Mouse (Mus musculus) cerebellum, postnatal 4 days (tissue): ENCODE measurements at regions not wholly inside any gene's neighbourhood (a gene's known extent, or its start where the extent isn't known, plus 50 kb on each side); places are given as distances from the start of the nearest gene placed in this dataset.
"Not testable (repeated sequence)": the region's sequence is repeated elsewhere in the genome, so short reads cannot be mapped to it uniquely, and the experiment has no call there.

Experiments used
- DNase-seq, 2 experiments: peaks; one replicate each; pipeline ENCODE4 v3.0.0; 2022; ENCODE audit warnings: low spot score in 2 of 2, mixed read lengths in 1 of 2

DNA sequence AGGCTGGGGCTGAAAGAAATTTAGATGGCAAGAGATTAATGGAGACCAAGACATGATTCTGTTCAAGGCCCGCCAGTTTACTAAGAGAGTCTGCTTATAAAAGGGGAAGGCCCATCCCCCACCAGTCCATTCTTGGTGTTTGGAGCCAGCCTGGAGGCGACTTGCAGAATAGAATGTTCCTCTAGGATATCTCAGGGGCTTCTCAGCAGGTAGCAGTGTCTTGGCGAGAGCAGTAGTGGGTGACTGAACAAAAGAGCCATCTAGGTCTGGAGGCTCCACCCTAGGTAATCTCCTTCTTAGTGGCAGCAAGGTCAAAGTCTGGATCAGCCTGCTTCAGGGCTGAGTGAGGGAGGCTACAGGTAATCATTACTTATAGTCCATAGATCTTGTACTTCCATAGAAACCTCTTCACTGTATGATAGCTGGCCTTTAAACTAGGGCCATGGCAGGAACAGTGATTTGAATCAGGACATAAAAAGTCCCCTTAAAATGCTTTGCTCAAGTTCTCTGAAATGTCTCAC is 166.0 kb upstream of the Gm5538 start:
- DNase-seq, result not testable (repeated sequence)

DNA sequence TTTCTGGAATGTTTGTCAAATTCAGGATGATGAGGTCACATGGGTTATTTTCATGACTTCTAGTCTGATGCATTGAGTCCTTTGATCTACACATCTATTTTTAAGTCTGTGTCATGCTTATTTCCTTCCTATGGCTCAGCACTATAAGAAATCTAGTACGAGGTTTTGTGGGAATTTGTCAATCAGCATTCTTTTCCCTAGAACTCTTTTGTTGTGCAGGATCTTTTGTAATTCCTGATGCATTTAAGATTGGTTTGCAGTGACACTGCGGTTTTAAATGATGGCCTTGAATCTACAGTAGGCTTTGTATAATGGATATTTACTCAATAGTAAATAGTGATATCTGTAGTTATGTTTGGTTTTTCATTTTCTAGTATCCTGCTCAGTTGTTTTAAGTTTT is 187.0 kb upstream of the Gm5538 start:
- DNase-seq, result no peak

DNA sequence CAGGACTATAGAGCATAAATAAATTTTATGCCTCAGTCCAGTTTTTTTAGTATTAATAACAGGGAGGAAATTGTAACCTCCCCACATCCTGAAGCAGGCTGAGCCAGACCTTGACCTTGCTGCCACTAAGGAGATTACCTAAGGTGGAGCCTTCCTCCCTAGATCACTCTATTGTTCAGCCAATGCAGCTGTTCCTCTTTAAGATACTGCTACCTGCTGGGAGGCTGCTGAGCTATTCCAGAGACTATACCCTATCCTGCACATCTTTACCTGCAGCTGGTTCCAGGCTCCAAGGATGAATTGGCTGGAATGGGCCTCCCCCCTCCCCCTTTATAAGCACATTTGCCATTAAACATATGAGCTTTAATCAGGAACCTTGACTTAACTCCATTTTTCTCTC is 189.0 kb upstream of the Gm5538 start:
- not testable (repeated sequence) for DNase-seq

GRCm38 (mm10) chr3:59539893-59540292 is 189.7 kb upstream of the Gm5538 start:
- not testable (repeated sequence) for DNase-seq

DNA sequence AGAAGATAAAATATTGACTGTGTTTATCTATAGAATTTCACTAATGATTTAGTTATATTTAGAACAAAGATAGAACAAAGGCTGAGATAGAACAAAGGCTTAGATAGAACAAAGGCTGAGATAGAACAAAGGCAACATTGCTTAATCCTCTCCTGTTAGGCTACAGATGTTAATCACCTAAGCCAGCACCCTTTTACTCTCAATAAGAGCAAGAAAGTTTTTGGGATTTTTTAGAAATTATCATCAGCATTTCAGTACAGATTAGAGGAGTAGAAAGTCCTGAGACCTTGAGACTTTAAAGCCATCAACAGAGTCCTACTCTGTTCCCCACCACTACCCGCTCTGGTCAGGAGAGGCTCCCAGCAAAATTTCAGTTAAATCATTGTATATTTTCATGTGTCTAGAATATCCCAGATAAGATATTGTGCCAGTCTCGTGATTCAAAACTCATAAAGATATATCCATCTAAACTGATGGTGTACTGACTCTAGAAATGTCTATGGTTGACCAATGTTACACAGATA is 187.2 kb upstream of the Igsf10 start:
- DNase-seq, result no peak

DNA sequence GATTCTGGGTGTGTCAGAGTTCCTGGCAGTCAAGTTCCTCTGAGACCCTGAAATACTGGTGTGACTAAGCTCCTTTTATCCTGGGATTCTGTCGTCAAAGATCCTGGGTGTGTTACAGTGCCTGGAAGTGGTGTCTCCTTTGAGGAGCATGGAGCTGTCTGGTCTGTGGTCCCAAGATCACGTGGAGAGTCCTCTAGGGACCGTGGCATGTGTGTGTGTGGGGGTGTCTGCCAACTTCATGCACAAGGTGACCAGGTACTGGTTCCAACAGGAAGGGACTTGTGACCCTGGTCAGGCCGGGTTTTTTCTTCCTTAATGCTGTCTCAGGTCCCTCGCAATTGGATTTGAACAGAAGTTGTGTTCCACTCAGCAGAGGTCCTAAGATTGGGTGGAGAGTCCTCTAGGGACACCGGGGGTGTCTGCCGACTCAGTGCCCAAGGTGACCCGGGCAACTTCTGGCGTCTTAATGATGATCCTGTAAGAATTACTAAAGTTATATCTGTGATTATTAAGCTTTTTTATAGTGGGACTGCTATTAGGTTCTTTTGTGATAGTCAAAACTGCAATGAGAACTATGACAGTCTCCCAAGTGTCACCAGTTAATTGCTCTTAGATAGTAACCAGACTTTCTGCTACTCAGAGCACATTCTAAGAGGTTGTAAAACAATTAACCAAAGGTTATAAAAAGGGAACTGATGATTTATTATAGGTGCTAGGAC is 186.6 kb upstream of the Igsf10 start:
- DNase-seq, result no peak

DNA sequence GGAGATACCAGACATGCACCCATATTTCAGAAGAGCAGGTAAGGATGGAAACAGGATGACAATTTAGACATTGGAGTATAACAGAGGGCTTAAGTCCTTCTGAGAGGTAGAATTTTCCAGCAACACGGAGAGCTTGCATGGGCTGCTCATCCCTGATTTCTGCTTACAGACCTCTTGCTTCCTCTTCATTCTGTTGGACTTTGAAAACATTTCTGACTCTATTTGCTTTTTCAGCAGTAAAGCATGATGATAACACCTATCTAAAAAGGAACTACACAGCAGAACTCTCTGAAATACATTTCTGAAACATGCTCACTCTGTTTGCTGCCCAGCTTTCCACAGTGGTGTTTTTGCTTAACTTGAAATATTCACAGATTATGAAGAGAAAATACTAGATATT is 176.6 kb upstream of the Igsf10 start:
- DNase-seq, result no peak

DNA sequence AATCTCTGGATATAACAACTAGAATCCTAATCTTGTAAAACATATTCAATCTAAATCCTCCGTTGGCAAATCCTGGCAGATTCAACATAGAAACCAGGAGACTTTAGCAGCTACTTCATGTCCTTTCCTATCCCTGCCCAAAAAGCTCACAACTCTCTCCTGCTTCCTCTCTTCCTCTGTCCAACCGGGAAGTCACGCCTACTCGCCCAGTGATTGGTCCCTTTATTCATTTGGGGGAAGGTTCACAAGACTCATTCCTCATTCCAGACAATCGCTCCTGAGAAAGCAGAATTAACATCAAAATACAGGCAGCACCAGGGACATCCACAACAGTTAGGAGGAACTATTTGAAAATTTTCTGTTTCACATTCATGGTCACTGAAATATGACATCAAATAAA is 133.9 kb upstream of the Igsf10 start:
- no peak for DNase-seq

- DNase-seq, result no peak
Measured at GRCm38 (mm10) chr3:59477441-59478061, 133.4 kb upstream of the Igsf10 start.

DNA sequence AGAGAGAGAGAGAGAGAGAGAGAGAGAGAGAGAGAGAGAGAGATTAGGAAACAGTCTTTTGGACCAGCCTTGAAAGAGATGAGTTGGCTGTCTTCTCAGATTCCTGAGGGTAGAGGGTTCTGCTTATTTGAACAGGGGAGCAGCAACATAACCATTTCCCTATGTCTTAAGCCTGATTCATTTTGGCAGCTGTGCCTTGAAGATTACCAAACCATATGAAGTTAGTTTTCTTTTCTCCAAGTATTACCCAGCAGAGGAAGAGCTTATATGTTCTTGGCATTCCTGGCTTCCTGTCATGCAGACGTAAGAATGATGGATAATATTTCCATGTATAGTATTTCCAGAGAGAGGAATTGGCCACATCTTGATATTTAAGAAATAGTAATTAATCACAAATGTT is 124.8 kb upstream of the Igsf10 start:
- no peak for DNase-seq

DNA sequence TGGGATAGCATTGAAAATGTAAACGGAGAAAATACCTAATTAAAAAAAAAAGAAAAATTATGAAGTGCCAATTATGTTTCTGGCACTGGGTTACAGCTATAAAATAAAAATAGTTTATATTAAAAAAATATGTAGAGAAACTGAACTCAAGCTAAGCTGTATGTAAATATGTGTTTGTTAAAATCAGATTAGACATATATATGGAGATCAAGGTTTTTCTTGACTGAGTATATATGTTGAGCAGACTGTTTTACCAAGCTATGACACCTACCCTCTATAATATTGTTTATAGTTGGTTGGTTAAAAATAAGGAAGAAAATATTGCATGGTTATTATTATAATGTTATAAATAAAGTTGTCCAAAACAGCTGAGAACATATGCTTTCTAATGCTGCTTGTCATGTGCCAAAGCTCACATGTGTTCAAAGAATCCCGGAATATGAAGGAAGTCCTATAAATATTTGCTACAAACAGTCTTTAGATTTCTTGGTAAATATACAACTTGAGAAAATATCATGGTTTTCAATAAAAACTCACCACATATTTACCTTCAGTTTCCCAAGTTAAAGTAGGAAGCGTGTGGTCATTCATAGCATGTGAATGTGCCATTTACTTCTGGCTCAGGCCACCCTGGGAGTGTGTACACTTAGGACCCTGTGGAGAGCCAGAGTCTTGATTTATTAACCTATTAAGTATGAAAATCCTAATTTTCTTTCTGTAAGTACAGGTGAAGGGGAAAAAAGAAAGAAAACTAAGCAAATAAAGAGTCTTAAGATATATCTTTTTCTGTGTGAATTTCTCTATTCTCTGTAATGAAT is 118.4 kb upstream of the Igsf10 start:
- no peak for DNase-seq

GRCm38 (mm10) chr3:59456938-59457337 is 112.7 kb upstream of the Igsf10 start:
- DNase-seq, result no peak

- no peak for DNase-seq
Measured at GRCm38 (mm10) chr3:59451084-59451483, 106.9 kb upstream of the Igsf10 start.

DNA sequence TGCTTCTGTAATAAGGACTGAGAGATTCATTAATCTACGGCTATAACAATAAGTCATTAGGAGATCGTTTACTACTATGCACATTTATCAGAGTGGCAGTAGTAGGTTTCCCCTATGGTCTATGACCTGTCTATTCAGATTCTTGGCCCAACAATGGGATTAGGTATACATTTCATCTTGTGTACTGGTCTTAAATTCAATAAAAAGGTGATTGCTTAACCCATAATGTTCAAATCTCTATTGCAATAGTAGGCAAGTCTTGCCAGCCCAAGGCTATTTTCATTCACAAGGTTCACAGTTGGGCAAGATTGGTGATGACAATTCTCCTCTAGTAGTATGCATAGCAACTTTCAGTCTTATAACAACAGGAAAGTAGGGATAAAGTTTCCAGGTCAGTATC is 79.4 kb upstream of the Igsf10 start:
- DNase-seq, result no peak

DNA sequence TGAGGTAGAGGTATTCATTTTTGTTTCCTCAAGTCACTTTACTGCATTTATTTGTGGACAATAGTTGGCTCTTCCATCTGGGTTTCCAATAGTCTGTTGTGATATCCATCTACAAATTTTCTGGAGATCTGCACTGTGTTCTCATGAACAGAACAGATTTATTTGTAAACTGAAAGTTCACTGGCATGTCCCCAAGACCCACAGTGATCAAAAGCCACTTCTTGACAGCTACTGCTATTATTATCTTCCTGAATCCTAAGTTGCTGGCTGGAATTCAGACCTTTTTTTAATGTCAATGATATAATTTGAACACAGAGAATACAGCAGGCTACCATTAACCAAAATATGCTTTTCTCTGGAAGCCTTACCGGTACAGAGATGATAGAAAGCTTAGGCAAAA is 64.9 kb upstream of the Igsf10 start:
- DNase-seq, result no peak

GRCm38 (mm10) chr3:59406035-59406434 is 61.8 kb upstream of the Igsf10 start:
- peak in 1 of 2 experiments; percentile 26 for DNase-seq

- DNase-seq, result peak in 1 of 2 experiments; percentile 30
Measured at GRCm38 (mm10) chr3:59401856-59402255, 57.7 kb upstream of the Igsf10 start.

- peak in 1 of 2 experiments; percentile 1 for DNase-seq
Measured at GRCm38 (mm10) chr3:59401425-59401824, 57.2 kb upstream of the Igsf10 start.
